In genomic region chr12:108000715-108001080, GRCm38 (mm10) we compare ENCODE assay signal across 11 mouse cellular contexts. TPM values are rescaled to one million over a fixed set of nuclear protein-coding genes. Genes with fewer than 3 reads are reported as not detected.
DNase-seq lines count a peak whose midpoint lies in the region; ATAC-seq and TF ChIP-seq lines count a peak whose summit lies in the region.
"Had no signal": no experiment of that assay in that cellular context is flagged by ENCODE, and none has a peak within 500 bp of the region (broad histone marks: within the 10 kb centered on the region; RNA-seq: fewer than 3 reads in every experiment).

No protein-coding gene starts in this region.

- H3K27me3 ChIP-seq in hindbrain, embryonic 11.5 days (ENCODE audit: control insufficient read depth, insufficient read depth, low read length), result peaks cover 16% of the 10 kb centered on the region
- H3K27me3 ChIP-seq in midbrain, embryonic 10.5 days (ENCODE audit: low read depth, poor library complexity, severe bottlenecking), result peaks cover 77% of the 10 kb centered on the region
- 0 out of 2 replicates have a peak, but pooled peaks cover under 1% of the 10 kb centered on the region for H3K27me3 ChIP-seq in stomach, postnatal 0 days (ENCODE audit: control insufficient read depth, insufficient read depth, low read length)

- peak overlapping the region; percentile 31; the same call in 1 of the 2 replicates for H3K9ac ChIP-seq in hindbrain, embryonic 11.5 days (ENCODE audit: low read depth, low read length)
- H3K9ac ChIP-seq in stomach, postnatal 0 days (ENCODE audit: low read length), result no peak overlapping the region
- H3K9ac ChIP-seq: liver, embryonic 14.5 days had no signal

- WGBS in hindbrain, embryonic 11.5 days, result 22% methylated on average over 2 of the region's 2 CpGs
- 38% methylated on average over 2 of the region's 2 CpGs for WGBS in midbrain, embryonic 10.5 days
- WGBS in stomach, postnatal 0 days, result 43% methylated on average over 2 of the region's 2 CpGs

- no peaks in the 10 kb centered on the region for H3K9me3 ChIP-seq in hindbrain, embryonic 11.5 days (ENCODE audit: control insufficient read depth, low read length)
- no peaks in the 10 kb centered on the region for H3K9me3 ChIP-seq in midbrain, embryonic 10.5 days (replicated peaks)
- H3K9me3 ChIP-seq in stomach, postnatal 0 days (ENCODE audit: control insufficient read depth, low read length), result no peaks in the 10 kb centered on the region

- H3K4me1 ChIP-seq in hindbrain, embryonic 11.5 days (replicated peaks; ENCODE audit: control insufficient read depth, insufficient read depth, low read length), result peaks cover 7% of the 10 kb centered on the region; the same call in 1 of the 2 replicates
- peaks cover 56% of the 10 kb centered on the region for H3K4me1 ChIP-seq in midbrain, embryonic 10.5 days
- H3K4me1 ChIP-seq in stomach, postnatal 0 days (replicated peaks; ENCODE audit: control insufficient read depth, insufficient read depth), result no peaks in the 10 kb centered on the region

- peak overlapping the region; percentile 52 for H3K4me3 ChIP-seq in left cerebral cortex, adult 2 months
- H3K4me3 ChIP-seq in hindbrain, embryonic 11.5 days (ENCODE audit: low read depth, low read length), result peak overlapping the region; percentile 78
- H3K4me3 ChIP-seq in midbrain, embryonic 10.5 days, result peak overlapping the region; percentile 86; the same call in 1 of the 2 replicates
- H3K4me3 ChIP-seq in stomach, postnatal 0 days (ENCODE audit: low read depth, low read length), result peak overlapping the region; percentile 59; the same call in 1 of the 2 replicates

- ATAC-seq in hindbrain, embryonic 11.5 days (ENCODE audit: low FRiP score), result no peak
- no peak for ATAC-seq in stomach, postnatal 0 days (ENCODE audit: low FRiP score, low TSS enrichment)

- TF ChIP-seq CTCF in left cerebral cortex, adult 2 months (IDR thresholded peaks at IDR 0.05), result no peak
- no peak for TF ChIP-seq CTCF in stomach, postnatal 0 days (IDR thresholded peaks at IDR 0.05; ENCODE audit: low read depth)

- DNase-seq in left cerebral cortex, adult 2 months (ENCODE audit: extremely low spot score in 1 of 2, low spot score in 2 of 2), result no peak
- no peak for DNase-seq in left cerebral cortex, adult 9 months (ENCODE audit: low spot score in 2 of 2)
- DNase-seq in hindbrain, embryonic 11.5 days (ENCODE audit: low spot score), result no peak
- no peak for DNase-seq in midbrain, embryonic 10.5 days (ENCODE audit: low spot score)
- no peak for DNase-seq in stomach, postnatal 0 days (ENCODE audit: low spot score)
- DNase-seq in retina, embryonic 14.5 days (ENCODE audit: low spot score), result no peak
- DNase-seq in gastrocnemius, postnatal 10 days, result no peak
- no peak for DNase-seq in kidney, adult 9 months
- DNase-seq: gastrocnemius, postnatal 25 days had no signal

- peak overlapping the region; percentile 90 for H3K4me2 ChIP-seq in hindbrain, embryonic 11.5 days (replicated peaks; ENCODE audit: low read depth, low read length)
- peak overlapping the region; percentile 92 for H3K4me2 ChIP-seq in stomach, postnatal 0 days (replicated peaks; ENCODE audit: low read depth)

- no peaks in the 10 kb centered on the region for H3K36me3 ChIP-seq in hindbrain, embryonic 11.5 days (ENCODE audit: control insufficient read depth, insufficient read depth, low read length)
- no peaks in the 10 kb centered on the region for H3K36me3 ChIP-seq in midbrain, embryonic 10.5 days
- H3K36me3 ChIP-seq in stomach, postnatal 0 days (ENCODE audit: control insufficient read depth, insufficient read depth, low read length), result no peaks in the 10 kb centered on the region

- intact Hi-C loops in left cerebral cortex, adult 2 months (cut with DNase I), result loop anchor here (5.0 kb wide), 2 partner anchors 1523 to 1623 kb away; no protein-coding TSS in a partner anchor

- H3K27ac ChIP-seq in left cerebral cortex, adult 2 months, result peak overlapping the region; percentile 84
- H3K27ac ChIP-seq in hindbrain, embryonic 11.5 days (ENCODE audit: low read depth, low read length), result 0 out of 2 replicates have a peak overlapping the region, but pooled peaks have one; percentile 30
- 0 out of 2 replicates have a peak overlapping the region, but pooled peaks have one; percentile 7 for H3K27ac ChIP-seq in midbrain, embryonic 10.5 days (replicated peaks)
- no peak overlapping the region for H3K27ac ChIP-seq in stomach, postnatal 0 days (replicated peaks)
- H3K27ac ChIP-seq: liver, embryonic 14.5 days had no signal

- TF ChIP-seq EP300 in stomach, postnatal 0 days (optimal IDR thresholded peaks at IDR 0.05), result no peak

RNA-seq across cellular contexts. Expression of gene Bcl11b, which starts 2.7 kb away (rescaled TPM):
- 10 to 100 TPM; 57.8 to 69.0 TPM for total RNA-seq in left cerebral cortex, adult 2 months (2021)
- polyA plus RNA-seq in hindbrain, embryonic 11.5 days (2014; fragmentation: Nextera tagmentation; extraction: Ambion mirVana), result 6.8 and 8.4 TPM in 2 replicates
- polyA plus RNA-seq in midbrain, embryonic 10.5 days (2016; fragmentation: Nextera tagmentation; extraction: Ambion mirVana), result 2.5 and 3.9 TPM in 2 replicates
- polyA plus RNA-seq in stomach, postnatal 0 days (2015; fragmentation: Nextera tagmentation; extraction: Ambion mirVana), result 4.6 TPM in 2 replicates
- total RNA-seq in gastrocnemius, postnatal 10 days (2021), result under 1 TPM; 0.21 to 0.27 TPM
- polyA plus RNA-seq: C2C12 had no signal
